Mouse (Mus musculus) E14TG2a.4 (cell line): ENCODE measurements around the gene Atxn2l.

Experiments
- CTCF ChIP-seq: conservative IDR thresholded peaks from 2 replicates; pipeline ENCODE4 v1.5.1; 2014; ENCODE audit warnings: low read length
- POU5F1 ChIP-seq: IDR thresholded peaks from 2 replicates; pipeline ENCODE4 v1.6.1; 2014; ENCODE audit warnings: low read length, borderline replicate concordance

DNA sequence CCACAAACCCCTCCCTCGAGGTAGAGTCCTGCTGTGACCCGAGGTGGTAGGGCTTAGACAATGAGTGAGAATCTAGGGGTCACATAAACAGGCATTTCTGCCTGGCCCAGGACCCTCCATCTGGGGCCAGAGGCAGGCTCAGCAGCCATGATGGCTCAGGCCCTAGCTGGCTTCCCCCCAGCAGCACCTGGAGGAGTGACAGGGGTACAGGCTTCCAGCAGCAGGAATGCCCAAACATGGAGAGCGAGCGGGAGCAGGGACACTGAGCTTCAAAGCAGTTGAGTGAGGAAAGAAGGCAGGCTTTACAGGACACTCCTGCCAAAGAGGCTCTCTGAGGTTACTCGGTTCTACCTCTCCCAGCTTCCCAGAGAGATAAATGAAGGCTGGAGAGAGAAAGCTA is 38.4 kb downstream of the Atxn2l start:
- TF ChIP-seq CTCF (no peak), POU5F1 (no peak)
